Mouse (Mus musculus): Measurements from ENCODE around the gene Mog. TPM values are rescaled to one million over a fixed set of nuclear protein-coding genes. Genes with fewer than 3 reads are reported as not detected.
A peak's percentile ranks its signal among the peaks of the same experiment; 100 is the strongest.

Mog gene
- total RNA-seq (2017), result not detected in 2 replicates

- ATAC-seq (replicated peaks; ENCODE audit: low read depth, poor library complexity, severe bottlenecking), result no peak
Observed at GRCm38 (mm10) chr17:37022628-37023576, at the start of gene Mog. Mog (minus strand) TSS chr17:37023398.

GRCm38 (mm10) chr17:37072730-37073276 lies 49.6 kb upstream of the Mog start:
- ATAC-seq (replicated peaks; ENCODE audit: low read depth, poor library complexity, severe bottlenecking), result no peak

- ATAC-seq (replicated peaks; ENCODE audit: low read depth, poor library complexity, severe bottlenecking), result no peak
Observed at GRCm38 (mm10) chr17:37072080-37072729, 49.0 kb upstream of the Mog start.

GRCm38 (mm10) chr17:37070121-37070520 lies 46.9 kb upstream of the Mog start:
- no peak for ATAC-seq (replicated peaks; ENCODE audit: low read depth, poor library complexity, severe bottlenecking)

- ATAC-seq (replicated peaks; ENCODE audit: low read depth, poor library complexity, severe bottlenecking), result no peak
Observed at GRCm38 (mm10) chr17:37067861-37068260, 44.7 kb upstream of the Mog start.

GRCm38 (mm10) chr17:37065993-37066392 lies 42.8 kb upstream of the Mog start:
- ATAC-seq (replicated peaks; ENCODE audit: low read depth, poor library complexity, severe bottlenecking), result peak; percentile 60

- no peak for ATAC-seq (replicated peaks; ENCODE audit: low read depth, poor library complexity, severe bottlenecking)
Observed at GRCm38 (mm10) chr17:37063686-37064495, 40.7 kb upstream of the Mog start.

GRCm38 (mm10) chr17:37063063-37063462 lies 39.9 kb upstream of the Mog start:
- no peak for ATAC-seq (replicated peaks; ENCODE audit: low read depth, poor library complexity, severe bottlenecking)

- no peak for ATAC-seq (replicated peaks; ENCODE audit: low read depth, poor library complexity, severe bottlenecking)
Observed at GRCm38 (mm10) chr17:37062101-37062641, 39.0 kb upstream of the Mog start.

- no peak for ATAC-seq (replicated peaks; ENCODE audit: low read depth, poor library complexity, severe bottlenecking)
Observed at GRCm38 (mm10) chr17:37061435-37061834, 38.2 kb upstream of the Mog start.

- no peak for ATAC-seq (replicated peaks; ENCODE audit: low read depth, poor library complexity, severe bottlenecking)
Observed at GRCm38 (mm10) chr17:37056957-37057356, 33.8 kb upstream of the Mog start.

GRCm38 (mm10) chr17:37051745-37052144 lies 28.5 kb upstream of the Mog start:
- ATAC-seq (replicated peaks; ENCODE audit: low read depth, poor library complexity, severe bottlenecking), result peak; percentile 33

GRCm38 (mm10) chr17:37050876-37051275 lies 27.7 kb upstream of the Mog start:
- no peak for ATAC-seq (replicated peaks; ENCODE audit: low read depth, poor library complexity, severe bottlenecking)

- peak; percentile 12; the same call in 1 of the 2 replicates for ATAC-seq (replicated peaks; ENCODE audit: low read depth, poor library complexity, severe bottlenecking)
Observed at GRCm38 (mm10) chr17:37050399-37050798, 27.2 kb upstream of the Mog start.

GRCm38 (mm10) chr17:37049570-37050310 lies 26.5 kb upstream of the Mog start:
- 0 out of 2 replicates have a peak, but pooled peaks have one; percentile 27 for ATAC-seq (replicated peaks; ENCODE audit: low read depth, poor library complexity, severe bottlenecking)

GRCm38 (mm10) chr17:37048383-37048782 lies 25.2 kb upstream of the Mog start:
- no peak for ATAC-seq (replicated peaks; ENCODE audit: low read depth, poor library complexity, severe bottlenecking)

- ATAC-seq (replicated peaks; ENCODE audit: low read depth, poor library complexity, severe bottlenecking), result 0 out of 2 replicates have a peak, but pooled peaks have one; percentile 10
Observed at GRCm38 (mm10) chr17:37047981-37048380, 24.8 kb upstream of the Mog start.

- no peak for ATAC-seq (replicated peaks; ENCODE audit: low read depth, poor library complexity, severe bottlenecking)
Observed at GRCm38 (mm10) chr17:37047332-37047976, 24.3 kb upstream of the Mog start.
